Mouse (Mus musculus) liver, adult 2 months (tissue): ENCODE results near the gene Nap1l5.

Experiments used
- CTCF ChIP-seq: fragments of 200-500 bp; IDR thresholded peaks from 2 replicates; pipeline ENCODE4 v1.5.1; 2011; ENCODE audit warnings: low read depth, low read length, control low read depth
- POLR2A ChIP-seq: fragments of 200-500 bp; IDR thresholded peaks from 2 replicates; pipeline ENCODE4 v1.6.1; 2011; ENCODE audit warnings: low read length, control low read depth; ENCODE audit not compliant: insufficient read depth; ENCODE audit errors: extremely low read depth

- TF ChIP-seq CTCF (no peak), POLR2A (no peak)
Observed at GRCm38 (mm10) chr6:58927881-58928280, 21.0 kb upstream of the Nap1l5 start.
